Mouse (Mus musculus): ENCODE measurements around the gene Strada.
"Not testable (repeated sequence)": the region's sequence is repeated elsewhere in the genome, so short reads cannot be mapped to it uniquely, and the experiment has no call there.

Strada gene

DNA sequence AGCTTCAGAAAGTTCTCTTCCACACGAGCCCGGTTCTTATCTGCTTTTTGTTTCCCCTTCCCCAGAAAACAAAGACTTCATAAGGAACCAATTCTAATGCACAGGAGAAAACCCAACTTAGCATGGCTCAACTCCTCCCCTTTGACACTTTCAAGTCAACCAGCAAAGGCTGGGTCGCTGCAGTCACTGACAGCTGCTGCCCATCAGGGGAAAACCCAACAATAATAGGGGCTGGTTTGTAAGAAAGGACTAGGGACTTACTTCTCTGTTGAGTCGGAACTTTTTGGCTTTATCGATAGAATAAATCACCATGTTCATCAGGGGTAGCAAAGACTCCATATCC lies at the start of gene Strada:
Gene Strada (minus strand): TSS at position 46 of the 343 bp plus-strand sequence.
- peak; percentile 11 for DNase-seq

DNA sequence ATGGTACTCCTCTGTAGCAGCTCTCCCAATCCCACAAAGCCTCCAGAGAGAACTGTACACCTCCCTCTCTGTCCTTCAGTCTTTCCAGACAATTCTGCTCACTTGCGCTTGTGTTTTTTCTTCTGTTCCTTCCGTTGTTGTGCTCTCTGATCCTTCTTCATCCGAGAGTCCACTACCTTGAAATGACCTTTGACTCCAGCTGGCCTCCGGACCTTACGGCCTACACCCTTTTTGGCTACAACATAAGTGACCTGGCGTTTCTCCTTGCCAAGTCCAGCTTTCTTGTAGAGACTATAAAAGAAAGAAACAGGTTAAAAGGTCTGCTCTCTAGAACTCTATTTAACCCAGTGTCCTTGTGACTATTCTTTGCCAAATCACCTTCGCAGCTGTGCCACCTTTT lies 47.4 kb upstream of the Strada start:
- no peak for DNase-seq

DNA sequence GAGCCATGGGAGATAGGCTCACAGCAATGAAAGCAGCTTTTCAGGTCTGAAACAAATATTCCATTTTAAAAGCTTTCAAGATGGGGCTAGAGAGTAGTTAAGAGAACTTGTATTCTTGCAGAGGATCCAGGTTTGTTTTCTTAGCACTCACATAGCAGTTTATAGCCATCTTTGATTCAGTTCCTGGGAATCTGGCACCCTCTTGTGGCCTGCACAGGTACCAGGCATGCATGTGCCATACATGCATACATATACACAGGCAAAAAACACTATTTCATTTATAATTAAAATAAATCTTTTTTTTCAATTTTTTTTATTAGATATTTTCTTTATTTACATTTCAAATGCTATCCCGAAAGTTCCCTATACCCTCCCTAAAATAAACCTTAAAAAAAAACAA lies 44.9 kb upstream of the Strada start:
- DNase-seq = no peak

DNA sequence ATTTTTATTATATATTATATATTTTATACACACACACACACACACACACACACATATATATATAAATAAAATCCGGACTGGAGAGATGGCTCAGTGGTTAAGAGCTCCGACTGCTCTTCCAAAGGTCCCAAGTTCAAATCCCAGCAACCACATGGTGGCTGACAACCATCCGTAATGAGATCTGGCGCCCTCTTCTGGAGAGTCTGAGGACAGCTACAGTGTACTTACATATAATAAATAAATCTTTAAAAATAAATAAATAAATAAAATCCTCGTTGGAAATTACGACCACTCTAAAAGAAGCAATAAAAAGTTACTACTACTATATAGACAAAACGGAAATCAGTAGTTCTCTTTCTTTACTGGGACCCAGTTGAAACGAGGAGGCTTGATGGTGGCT lies 32.0 kb upstream of the Strada start:
- peak; percentile 11 for DNase-seq

DNA sequence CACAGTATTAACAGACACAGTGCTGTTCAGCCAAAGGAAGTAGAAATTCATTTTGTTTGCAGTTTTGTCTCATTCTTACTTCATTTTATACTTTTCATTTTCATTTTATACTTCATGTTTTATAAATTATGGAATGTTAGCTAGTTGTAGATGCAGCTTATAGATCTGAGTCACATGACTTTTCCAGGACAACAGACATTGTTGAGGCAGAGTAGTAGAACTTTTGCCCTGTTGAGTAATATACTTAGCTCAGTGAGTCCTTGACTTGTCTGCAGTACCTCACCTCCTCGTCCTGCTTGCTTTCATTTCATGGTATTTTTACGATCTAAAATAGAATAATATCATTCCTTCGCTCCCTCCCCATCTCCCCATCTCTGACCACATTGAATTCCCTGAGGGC lies 18.6 kb upstream of the Strada start:
- DNase-seq = no peak

DNA sequence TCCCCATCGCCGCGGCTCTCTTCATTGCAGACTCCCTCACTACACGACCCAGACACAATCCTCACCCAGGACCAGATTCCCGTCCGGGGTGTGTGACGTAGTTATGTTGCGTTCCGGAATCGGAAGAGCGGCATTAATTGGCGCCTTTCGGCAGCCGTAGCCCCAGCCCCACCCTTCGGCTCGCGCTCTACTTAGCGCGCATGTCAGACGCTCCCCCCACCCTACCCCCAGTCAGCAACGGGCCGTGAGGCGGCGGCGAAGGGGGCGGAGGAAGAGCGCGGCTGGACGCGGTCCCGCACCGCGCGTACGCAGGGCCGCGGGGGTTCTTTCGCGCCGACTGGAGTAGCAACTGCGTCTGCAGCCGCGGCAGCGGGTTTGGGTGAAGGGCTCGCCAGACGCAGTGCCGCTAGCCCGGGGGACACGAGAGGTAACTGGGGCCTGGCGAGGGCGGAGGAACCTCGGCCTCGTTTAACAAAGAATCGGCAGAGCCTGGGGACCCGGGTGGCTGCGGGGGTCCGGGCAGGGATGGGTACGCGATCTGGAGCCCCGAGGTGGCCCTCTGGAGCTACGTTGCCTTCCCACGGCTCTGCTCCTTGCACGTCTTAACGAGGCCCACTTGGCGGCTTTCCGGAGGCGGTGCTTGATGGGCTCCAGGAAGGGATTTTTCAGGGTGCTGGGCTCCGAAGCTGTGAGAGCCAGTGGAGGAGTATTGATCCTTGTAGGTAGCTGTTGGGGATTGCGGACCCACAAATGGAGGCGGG lies 14.9 kb upstream of the Strada start, which contains the start of gene Ddx42:
Gene Ddx42 (plus strand): TSS at position 197 of the 761 bp plus-strand sequence.
- DNase-seq = peak; percentile 88

DNA sequence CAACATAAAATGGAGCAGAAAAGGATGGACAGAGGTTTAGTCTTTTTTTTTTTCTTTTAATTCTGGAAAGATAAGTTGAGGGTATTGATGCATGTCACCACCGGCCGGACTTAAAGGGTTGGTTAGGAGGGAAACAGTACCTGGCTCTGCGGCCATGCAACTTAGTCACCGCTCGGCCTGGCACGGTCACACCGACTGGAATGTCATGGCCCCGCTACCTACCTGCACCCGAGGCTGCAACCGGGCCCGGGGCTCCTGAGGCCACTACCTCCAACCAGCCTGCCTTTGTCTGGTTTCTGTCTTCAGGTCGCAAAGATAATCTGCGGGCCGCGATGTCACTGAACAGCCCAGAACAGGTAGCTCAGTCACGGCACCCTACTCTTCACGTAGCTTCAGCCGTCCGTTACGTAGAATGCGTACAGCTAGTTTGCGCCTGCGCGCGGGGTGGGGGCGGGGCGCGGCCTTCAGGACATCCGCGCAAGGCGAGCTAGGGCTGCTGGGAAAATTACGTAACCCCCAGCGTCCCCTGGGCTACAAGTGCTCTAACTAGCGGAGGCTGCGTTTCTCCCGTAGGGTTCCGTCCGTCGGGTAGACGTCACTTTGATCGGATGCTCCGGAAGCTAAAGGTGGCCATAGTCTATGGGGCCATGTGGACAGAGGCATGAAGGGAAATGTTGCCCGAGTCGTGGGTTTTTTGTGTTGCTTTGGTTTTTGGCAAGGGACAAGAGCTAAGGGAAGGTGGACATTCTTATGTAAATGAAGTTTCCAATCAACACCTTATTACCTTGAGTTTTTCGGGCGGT lies 14.2 kb upstream of the Strada start, which contains the start of gene Ccdc47:
Gene Ccdc47 (minus strand): TSS at position 418 of the 803 bp plus-strand sequence.
- DNase-seq = peak; percentile 90

DNA sequence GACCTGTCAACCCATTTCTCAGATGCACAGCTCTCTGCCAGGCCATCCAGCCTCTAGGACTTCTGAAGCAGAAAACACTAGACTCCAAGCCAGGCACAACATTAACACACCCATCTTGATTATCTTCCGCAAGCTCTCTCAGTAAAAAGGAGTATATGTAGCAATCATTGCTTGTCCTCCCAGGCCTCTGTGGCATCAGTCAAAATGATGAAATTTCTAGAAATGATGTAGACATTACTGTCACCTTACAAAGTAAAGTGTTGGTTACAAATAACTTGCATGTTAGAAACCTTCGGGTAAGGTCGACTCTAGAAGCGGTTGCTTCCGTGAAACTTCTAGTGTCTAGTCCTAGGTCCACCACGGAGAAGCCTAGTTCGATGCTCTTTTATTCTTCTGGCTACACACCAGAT lies 13.5 kb upstream of the Strada start:
- DNase-seq = no peak

DNA sequence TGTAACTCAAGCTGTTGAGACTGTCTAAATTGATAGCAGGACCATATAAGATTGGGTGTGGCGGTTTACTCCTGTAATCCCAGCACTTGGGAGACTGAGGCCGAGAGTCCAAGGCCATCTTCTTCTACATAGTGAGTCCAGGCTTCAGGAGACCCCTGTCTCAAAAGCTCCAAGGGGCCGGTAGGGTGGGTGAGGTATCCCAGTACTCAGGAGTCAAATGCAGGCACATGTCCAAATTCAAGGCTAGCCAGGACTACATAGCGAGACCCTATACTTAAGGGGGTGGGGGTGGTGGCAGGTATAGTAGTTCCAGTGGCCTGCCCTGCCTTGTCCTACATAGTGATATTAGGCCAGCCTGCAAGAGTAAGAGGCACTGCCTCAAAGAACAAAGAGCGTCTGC lies 12.9 kb upstream of the Strada start:
- no peak for DNase-seq

DNA sequence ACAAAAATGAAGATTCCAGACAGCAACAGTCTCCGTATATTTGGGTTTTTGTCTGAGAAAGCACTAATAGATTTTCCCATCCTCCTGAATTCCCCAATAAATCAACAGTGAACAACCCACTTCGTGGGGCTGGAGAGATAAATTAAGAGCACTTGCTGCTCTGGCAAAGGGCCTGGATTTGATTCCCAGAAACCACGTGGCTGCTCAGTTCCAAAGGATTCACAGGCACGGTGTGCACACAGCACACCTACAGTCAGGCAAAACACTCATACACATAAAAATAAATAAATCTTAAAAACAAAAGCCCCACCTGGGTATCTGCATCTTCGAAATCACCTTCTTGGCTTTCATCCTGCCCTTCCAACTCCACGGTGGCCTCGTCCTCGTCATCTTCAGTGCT lies 10.8 kb upstream of the Strada start:
- DNase-seq = no peak

DNA sequence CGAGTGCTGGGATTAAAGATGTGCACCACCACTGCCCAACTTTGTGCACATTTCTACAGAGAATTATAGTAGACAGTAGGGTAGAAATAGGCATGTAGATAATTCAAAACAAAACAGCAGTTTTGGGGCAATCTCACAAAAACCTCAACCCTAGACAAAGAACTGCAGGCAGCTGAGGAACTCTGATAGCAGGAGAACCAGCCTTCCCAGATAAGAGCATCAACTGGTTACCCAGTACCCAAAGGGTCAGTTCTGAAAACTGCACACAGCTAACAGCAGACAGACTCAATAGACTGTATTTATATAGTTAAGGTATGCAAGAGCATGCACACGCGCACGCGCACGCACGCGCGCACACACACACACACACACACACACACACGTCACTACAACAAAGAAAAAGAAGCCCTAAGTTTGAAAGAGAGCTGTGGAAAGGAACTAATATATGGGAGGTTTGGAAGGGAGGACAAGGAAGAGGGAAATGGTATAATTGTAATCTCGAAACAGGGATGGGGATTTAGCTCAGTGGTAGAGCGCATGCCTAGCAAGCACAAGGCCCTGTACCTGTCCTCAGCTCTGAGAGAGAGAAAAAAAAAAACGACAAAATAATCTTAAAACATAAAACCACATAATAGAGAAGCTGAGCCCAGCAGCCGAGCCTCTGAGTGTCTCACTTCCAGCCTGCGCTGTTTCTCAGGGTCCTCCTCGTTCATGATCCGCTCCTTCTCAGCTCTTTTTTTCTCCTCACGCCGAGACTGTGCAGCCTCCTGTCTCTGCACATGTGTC lies 438 bp downstream of the Strada start:
- DNase-seq = peak; percentile 24

DNA sequence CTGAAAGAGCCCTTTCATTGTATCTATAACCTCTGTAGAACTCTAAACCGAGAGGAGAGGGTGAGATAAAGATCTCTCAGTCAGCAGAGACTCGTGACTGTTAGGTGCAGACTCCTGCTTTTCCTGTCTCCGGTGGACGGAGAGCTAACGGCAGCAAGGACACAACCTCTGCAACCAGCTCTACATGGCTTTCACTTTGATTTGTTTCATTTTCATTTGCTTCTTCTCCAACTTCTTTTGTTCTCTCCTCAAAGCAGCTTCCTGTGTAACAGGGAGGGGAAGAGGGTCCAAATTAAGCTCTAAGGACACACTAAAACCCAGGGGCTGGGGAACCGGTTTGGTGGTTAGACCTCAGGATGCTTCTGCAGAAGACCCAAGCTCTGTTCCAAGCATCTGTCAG lies 1.2 kb downstream of the Strada start:
- peak; percentile 27 for DNase-seq

DNA sequence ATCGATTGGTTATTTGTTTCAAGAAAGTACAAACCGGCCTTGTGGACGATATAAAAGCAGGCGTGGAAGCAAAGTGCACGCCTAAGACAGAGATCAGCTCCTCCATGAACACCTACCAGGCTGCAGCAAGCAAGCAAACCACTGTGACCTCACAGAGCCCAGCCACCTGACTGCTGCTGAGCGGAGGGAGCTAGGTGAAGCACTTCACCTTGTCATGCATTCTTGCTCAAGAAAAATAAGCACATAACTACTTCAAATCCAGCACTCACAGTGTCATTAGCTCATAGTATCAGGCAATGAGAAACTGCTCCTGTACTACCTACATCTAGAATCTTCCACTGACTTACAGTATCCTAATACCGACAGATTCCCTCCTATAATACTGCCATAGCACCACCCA lies 2.0 kb downstream of the Strada start:
- DNase-seq = not testable (repeated sequence)

DNA sequence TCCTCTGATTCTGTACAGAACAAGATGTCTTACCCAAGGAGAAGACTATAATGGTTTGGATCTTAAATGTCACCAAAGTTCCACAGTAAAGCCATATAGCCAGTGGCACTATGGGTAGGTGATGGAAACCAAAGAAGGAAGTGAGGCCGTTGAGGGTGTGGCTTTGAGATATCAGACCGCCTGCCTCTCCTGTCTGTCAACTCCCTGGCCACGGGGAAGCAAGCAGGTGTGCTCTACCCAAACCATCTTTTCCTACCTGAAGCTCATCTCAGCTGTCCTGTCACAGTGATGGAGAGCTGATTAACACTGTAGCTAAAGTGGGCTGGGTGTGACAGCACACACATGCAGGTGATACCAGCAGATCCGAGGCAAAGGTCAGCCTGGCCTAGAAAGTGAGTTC lies 3.7 kb downstream of the Strada start:
- no peak for DNase-seq

DNA sequence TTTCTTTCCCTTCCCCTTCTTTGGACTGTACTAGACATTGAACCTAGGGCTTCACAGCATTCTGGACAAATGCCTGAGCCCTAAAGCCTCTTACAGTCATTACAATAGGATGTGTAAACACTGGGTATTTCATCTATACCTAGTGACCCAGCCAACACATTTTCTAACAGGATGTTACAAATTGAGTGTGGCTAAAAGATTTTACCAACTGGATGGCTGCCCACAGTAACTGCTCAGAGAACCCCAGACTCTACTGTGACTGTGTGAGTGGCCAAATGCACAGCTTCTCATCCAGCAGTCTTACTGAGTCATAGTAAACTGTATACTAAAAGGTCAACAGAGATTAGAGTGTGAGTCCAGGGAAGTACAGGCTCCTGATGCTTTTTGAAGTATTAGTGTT lies 6.6 kb downstream of the Strada start:
- no peak for DNase-seq

DNA sequence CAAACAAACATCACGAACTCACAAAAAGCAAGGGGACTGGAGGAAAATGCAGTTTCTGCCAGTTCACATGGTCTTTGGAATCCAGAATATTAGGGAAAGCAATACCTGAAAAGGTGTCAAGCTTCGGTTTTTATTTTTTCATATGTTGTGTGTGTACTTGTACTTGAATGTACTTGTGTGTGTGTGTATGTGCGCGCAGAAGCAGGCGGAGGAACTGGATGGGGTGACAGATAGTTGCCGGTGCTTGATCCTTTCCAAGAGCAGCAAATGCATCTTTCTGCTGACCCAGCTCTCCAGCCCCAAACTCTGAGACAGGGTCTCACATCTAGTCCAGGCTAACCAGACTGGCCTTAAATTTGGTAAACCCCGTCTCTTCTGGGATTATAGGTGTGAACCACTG lies 7.1 kb downstream of the Strada start:
- DNase-seq = no peak

DNA sequence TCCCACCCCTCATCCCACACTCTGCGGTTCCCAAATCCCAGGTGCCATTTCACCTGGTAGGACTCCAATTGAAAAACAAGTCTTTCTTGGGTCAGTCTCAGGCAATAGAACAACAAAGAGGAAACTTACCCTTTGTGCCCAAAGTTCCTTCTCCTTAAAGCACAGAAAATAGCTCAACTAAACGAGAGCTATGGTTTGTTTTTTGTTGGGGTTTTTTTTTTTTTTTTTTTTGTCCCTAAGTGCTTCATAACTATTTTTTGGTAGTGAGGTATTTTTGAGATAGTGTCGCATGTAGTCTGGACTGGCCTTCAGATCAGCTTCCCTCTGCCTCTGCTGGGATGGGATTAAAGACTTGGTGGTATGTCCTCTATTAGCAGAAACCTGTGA lies 7.8 kb downstream of the Strada start:
- no peak for DNase-seq

DNA sequence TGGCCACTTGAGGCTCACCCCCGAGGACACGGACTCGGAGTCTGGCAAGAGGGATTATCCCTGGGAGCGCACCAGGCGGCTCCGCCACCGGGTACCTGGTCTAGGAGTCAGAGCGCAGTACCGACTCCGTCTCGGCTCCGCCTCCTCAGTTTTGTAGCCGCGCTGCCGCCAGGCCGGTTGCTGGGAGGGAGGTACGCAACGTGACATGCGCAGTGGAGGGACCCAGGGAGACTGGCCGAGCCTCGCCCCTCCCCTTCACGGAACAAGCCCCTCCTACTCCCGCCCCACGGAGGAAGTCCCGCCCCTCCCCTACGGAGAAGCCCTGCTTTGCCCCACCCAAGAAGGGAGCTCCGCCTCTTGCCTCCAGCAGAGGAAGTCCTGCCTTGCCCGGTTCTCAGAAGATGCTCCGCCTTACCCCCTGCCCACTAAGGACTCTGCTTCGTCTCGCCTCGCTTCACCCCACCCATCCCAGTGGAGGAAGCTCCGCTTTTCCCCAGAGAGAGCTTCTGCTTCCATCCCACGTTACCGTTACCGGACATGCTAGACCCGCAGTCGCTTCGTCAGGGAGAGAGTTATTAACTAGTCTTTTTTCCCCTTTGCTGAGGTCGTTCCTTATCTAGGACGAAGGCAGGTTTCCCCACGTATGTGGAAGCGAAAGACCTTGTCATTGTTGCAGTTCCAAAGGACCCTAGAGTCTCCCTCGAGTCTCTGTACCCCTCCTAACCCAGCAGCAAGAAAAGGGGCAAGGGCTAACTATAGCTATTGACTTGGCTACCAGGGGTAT lies 8.4 kb downstream of the Strada start:
- peak; percentile 97 for DNase-seq

DNA sequence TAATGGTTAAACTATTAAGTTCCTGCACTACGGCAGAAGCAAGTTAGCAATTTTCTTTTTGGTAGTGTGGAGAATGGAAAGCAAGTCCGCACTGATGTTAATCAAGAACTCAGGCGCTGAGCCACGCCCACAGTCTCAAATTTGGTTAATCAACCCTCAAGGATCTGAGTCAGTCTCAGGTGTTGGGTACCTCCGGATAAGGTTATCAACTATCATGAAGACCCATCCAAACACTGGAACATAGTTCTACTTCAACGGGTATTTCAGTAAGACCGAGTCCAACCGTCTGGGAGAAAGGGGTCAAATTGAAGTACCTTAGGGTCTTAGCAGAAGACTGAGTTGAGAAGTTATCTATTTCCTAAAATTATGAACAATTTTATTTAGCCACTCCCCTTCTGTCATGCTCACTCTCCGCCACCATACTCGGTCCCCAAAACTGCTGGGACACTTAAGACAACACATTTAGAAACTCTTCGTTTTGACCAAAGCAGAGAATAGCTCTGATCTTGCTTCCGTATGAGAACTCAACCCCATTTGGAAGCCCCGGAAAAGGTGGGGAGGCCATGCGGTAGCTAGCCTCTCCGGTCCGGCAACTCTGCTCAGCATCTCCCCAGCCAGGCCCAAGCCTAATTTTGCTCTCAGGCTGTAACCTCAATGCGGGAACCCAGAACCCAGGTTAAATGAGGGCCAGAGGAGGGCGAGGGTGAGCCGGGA lies 9.2 kb downstream of the Strada start:
- no peak for DNase-seq

DNA sequence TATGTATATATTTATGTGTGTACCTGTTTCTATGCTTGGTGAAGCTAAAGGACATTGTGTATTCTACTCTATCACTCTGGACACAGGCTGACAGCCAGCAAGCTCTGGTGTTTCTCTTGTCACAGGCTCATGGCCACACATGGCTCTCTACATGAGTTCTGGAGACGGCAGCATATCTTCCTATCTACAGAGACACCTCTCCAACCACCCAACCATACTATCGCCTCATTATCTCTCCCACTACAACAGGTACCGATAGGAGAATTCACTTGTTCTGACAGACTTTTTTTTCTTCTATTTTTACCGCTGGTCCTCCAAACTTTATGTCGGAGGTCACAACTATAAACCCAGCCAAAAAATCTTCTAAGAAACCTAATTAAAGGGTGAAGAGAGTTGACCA lies 9.7 kb downstream of the Strada start:
- DNase-seq = no peak

DNA sequence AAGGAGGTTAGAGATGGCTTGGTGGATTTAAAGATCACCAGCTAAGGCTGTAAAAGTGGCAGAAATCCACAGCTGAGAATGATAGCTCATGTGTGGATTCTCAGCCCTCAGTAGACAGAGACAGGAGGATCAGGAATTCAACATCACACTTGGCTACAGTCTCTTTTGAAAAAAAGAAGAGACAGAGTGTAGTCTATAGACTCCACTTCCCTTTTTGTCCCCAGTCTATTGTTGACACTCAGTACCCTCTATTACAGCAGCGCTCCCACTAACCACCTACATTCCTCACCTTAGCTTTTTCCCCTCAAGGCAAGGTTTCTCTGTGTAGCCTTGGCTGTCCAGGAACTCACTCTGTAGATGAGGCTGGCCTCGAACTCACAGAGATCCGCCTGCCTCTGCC lies 10.3 kb downstream of the Strada start:
- DNase-seq = no peak

DNA sequence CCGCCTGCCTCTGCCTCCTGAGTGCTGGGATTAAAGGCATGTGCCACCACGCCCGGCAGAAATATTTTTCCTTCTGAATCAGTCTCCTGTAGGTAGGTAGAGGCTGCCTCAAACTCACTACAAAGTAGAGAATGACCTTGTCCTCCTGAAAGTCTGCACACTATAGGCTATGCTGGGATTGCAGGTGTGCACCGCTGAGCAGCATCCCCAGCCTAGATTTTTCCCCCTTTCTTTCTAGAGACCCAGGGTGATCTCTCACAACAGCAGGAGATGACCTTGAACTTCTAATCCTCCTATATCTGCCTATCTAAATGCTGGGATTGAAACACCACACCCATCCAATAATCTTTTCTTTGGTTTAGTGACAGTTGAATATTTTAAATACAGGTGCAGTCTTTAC lies 14.6 kb downstream of the Strada start:
- DNase-seq = no peak

Data from thymus, postnatal 25 days (tissue).